Mouse (Mus musculus): Measurements from ENCODE around the gene Krtap4-1. TPM values are rescaled to one million over a fixed set of nuclear protein-coding genes. Genes with fewer than 3 reads are reported as not detected.
"Not testable (repeated sequence)": the region's sequence is repeated elsewhere in the genome, so short reads cannot be mapped to it uniquely, and the experiment has no call there.

Krtap4-1 gene
- not detected for polyA plus RNA-seq (2017; shearing (Covaris generic))

- ATAC-seq: no peak
Observed at GRCm38 (mm10) chr11:99628138-99628537, at the start of gene Krtap4-1. Gene Krtap4-1, minus strand, starts transcription at chr11:99628238.

GRCm38 (mm10) chr11:99665860-99666259, 37.8 kb upstream of the Krtap4-1 start, which contains the start of gene Krtap4-6:
Gene Krtap4-6, minus strand, starts transcription at chr11:99665960.
- no peak for ATAC-seq

GRCm38 (mm10) chr11:99662802-99663201, 34.8 kb upstream of the Krtap4-1 start:
- ATAC-seq: no peak

- ATAC-seq: no peak
Observed at GRCm38 (mm10) chr11:99659256-99659655, 31.2 kb upstream of the Krtap4-1 start.

- not testable (repeated sequence) for ATAC-seq
Observed at GRCm38 (mm10) chr11:99658467-99659010, 30.5 kb upstream of the Krtap4-1 start, which contains the start of gene Gm11563. Gene Gm11563, minus strand, starts transcription at chr11:99658960.

- ATAC-seq: no peak
Observed at GRCm38 (mm10) chr11:99657051-99657450, 29.0 kb upstream of the Krtap4-1 start.

- no peak for ATAC-seq
Observed at GRCm38 (mm10) chr11:99650136-99650535, 22.1 kb upstream of the Krtap4-1 start, which contains the start of gene Gm11555. Gene Gm11555, minus strand, starts transcription at chr11:99650236.

- ATAC-seq: no peak
Observed at GRCm38 (mm10) chr11:99646444-99646843, 18.4 kb upstream of the Krtap4-1 start.

GRCm38 (mm10) chr11:99644351-99644750, 16.3 kb upstream of the Krtap4-1 start:
- ATAC-seq: no peak

GRCm38 (mm10) chr11:99643635-99644139, 15.6 kb upstream of the Krtap4-1 start, which contains the start of gene Krtap4-7:
Gene Krtap4-7, minus strand, starts transcription at chr11:99644089.
- not testable (repeated sequence) for ATAC-seq

- no peak for ATAC-seq
Observed at GRCm38 (mm10) chr11:99640926-99641325, 12.9 kb upstream of the Krtap4-1 start.

- no peak for ATAC-seq
Observed at GRCm38 (mm10) chr11:99637086-99637485, 9.0 kb upstream of the Krtap4-1 start.

GRCm38 (mm10) chr11:99634653-99635134, 6.7 kb upstream of the Krtap4-1 start, which contains the start of gene Krtap4-2:
Gene Krtap4-2, minus strand, starts transcription at chr11:99635084.
- no peak for ATAC-seq

- no peak for ATAC-seq
Observed at GRCm38 (mm10) chr11:99633293-99633692, 5.3 kb upstream of the Krtap4-1 start.

GRCm38 (mm10) chr11:99630890-99631289, 2.9 kb upstream of the Krtap4-1 start:
- ATAC-seq: no peak

GRCm38 (mm10) chr11:99620335-99620734, 7.7 kb downstream of the Krtap4-1 start, which contains the start of gene Gm11562:
Gene Gm11562, minus strand, starts transcription at chr11:99620435.
- ATAC-seq: no peak

- ATAC-seq: no peak
Observed at GRCm38 (mm10) chr11:99614796-99615363, 13.2 kb downstream of the Krtap4-1 start, which contains the start of gene Krtap2-4. Gene Krtap2-4, minus strand, starts transcription at chr11:99614846.

GRCm38 (mm10) chr11:99610089-99610488, 17.9 kb downstream of the Krtap4-1 start, which contains the start of gene Gm11937:
Gene Gm11937, minus strand, starts transcription at chr11:99610189.
- not testable (repeated sequence) for ATAC-seq

- no peak for ATAC-seq
Observed at GRCm38 (mm10) chr11:99609126-99609525, 18.9 kb downstream of the Krtap4-1 start.

GRCm38 (mm10) chr11:99603208-99603607, 24.8 kb downstream of the Krtap4-1 start, which contains the start of gene Gm11938:
Gene Gm11938, minus strand, starts transcription at chr11:99603308.
- not testable (repeated sequence) for ATAC-seq

GRCm38 (mm10) chr11:99597742-99598141, 30.3 kb downstream of the Krtap4-1 start, which contains the start of gene Krtap9-3:
Gene Krtap9-3, minus strand, starts transcription at chr11:99598105.
- ATAC-seq: not testable (repeated sequence)

- no peak for ATAC-seq
Observed at GRCm38 (mm10) chr11:99590981-99591380, 37.1 kb downstream of the Krtap4-1 start, which contains the start of gene Krtap1-3. Gene Krtap1-3, minus strand, starts transcription at chr11:99591339.

GRCm38 (mm10) chr11:99585096-99585495, 42.9 kb downstream of the Krtap4-1 start:
- ATAC-seq: no peak
